Mouse (Mus musculus): ENCODE measurements around the gene 1110008P14Rik.

Gene 1110008P14Rik

GRCm38 (mm10) chr2:32381775-32382223 is at the start of gene 1110008P14Rik:
1110008P14Rik (minus strand) TSS chr2:32381938.
- peak; percentile 97 for DNase-seq (ENCODE audit: low spot score)

- no peak for DNase-seq (ENCODE audit: low spot score)
These were observed 49.3 kb upstream of the 1110008P14Rik start for GRCm38 (mm10) chr2:32430701-32431676.

- DNase-seq (ENCODE audit: low spot score) = no peak
These were observed 47.6 kb upstream of the 1110008P14Rik start for GRCm38 (mm10) chr2:32429215-32429891.

GRCm38 (mm10) chr2:32428262-32428722 is 46.6 kb upstream of the 1110008P14Rik start:
- DNase-seq (ENCODE audit: low spot score) = no peak

- no peak for DNase-seq (ENCODE audit: low spot score)
These were observed 46.0 kb upstream of the 1110008P14Rik start for GRCm38 (mm10) chr2:32427720-32428119.

- no peak for DNase-seq (ENCODE audit: low spot score)
These were observed 44.4 kb upstream of the 1110008P14Rik start for GRCm38 (mm10) chr2:32426141-32426540.

GRCm38 (mm10) chr2:32425568-32425967 is 43.8 kb upstream of the 1110008P14Rik start:
- no peak for DNase-seq (ENCODE audit: low spot score)

- no peak for DNase-seq (ENCODE audit: low spot score)
These were observed 43.1 kb upstream of the 1110008P14Rik start for GRCm38 (mm10) chr2:32424796-32425195.

GRCm38 (mm10) chr2:32423481-32424331 is 42.0 kb upstream of the 1110008P14Rik start:
- DNase-seq (ENCODE audit: low spot score) = peak; percentile 66

- DNase-seq (ENCODE audit: low spot score) = no peak
These were observed 40.1 kb upstream of the 1110008P14Rik start for GRCm38 (mm10) chr2:32421851-32422251.

GRCm38 (mm10) chr2:32420647-32421046 is 38.9 kb upstream of the 1110008P14Rik start:
- no peak for DNase-seq (ENCODE audit: low spot score)

GRCm38 (mm10) chr2:32420066-32420608 is 38.4 kb upstream of the 1110008P14Rik start:
- DNase-seq (ENCODE audit: low spot score) = no peak

GRCm38 (mm10) chr2:32419359-32419758 is 37.6 kb upstream of the 1110008P14Rik start:
- no peak for DNase-seq (ENCODE audit: low spot score)

GRCm38 (mm10) chr2:32418430-32419151 is 36.9 kb upstream of the 1110008P14Rik start:
- no peak for DNase-seq (ENCODE audit: low spot score)

GRCm38 (mm10) chr2:32417486-32417885 is 35.7 kb upstream of the 1110008P14Rik start:
- DNase-seq (ENCODE audit: low spot score) = no peak

- DNase-seq (ENCODE audit: low spot score) = no peak
These were observed 34.8 kb upstream of the 1110008P14Rik start for GRCm38 (mm10) chr2:32416556-32416955.

- no peak for DNase-seq (ENCODE audit: low spot score)
These were observed 34.1 kb upstream of the 1110008P14Rik start for GRCm38 (mm10) chr2:32415801-32416200.

GRCm38 (mm10) chr2:32413936-32414335 is 32.2 kb upstream of the 1110008P14Rik start:
- no peak for DNase-seq (ENCODE audit: low spot score)

GRCm38 (mm10) chr2:32412742-32413531 is 31.2 kb upstream of the 1110008P14Rik start:
- DNase-seq (ENCODE audit: low spot score) = no peak

- DNase-seq (ENCODE audit: low spot score) = no peak
These were observed 29.7 kb upstream of the 1110008P14Rik start for GRCm38 (mm10) chr2:32411407-32411806.

Data from c-Kit-positive CD71-positive TER-119-positive erythroid progenitor cells, embryonic 14.5 days (primary cell).